Mouse (Mus musculus) kidney, adult 2 months (tissue): ENCODE data around the gene Sh3rf1.

ENCODE experiments used
- CTCF ChIP-seq: fragments of 200-500 bp; conservative IDR thresholded peaks from 2 replicates; pipeline ENCODE4 v1.5.1; 2011; ENCODE audit warnings: low read depth, mild to moderate bottlenecking, control low read depth, low read length, moderate library complexity, mixed read lengths; ENCODE audit not compliant: insufficient read depth, insufficient read length
- POLR2A ChIP-seq: fragments of 200-500 bp; IDR thresholded peaks from one replicate; pipeline ENCODE4 v1.6.1; 2011; ENCODE audit warnings: low read depth, low read length, control low read depth

GRCm38 (mm10) chr8:61249511-61249910, 25.8 kb downstream of the Sh3rf1 start:
- TF ChIP-seq POLR2A (no peak), CTCF (no peak)
